Mouse (Mus musculus) E14TG2a.4 (cell line): ENCODE data around the gene Fam186a.

Source experiments
- CTCF ChIP-seq: conservative IDR thresholded peaks from 2 replicates; pipeline ENCODE4 v1.5.1; 2014; ENCODE audit warnings: low read length
- NANOG ChIP-seq: IDR thresholded peaks from 2 replicates; pipeline ENCODE4 v1.6.1; 2014; ENCODE audit warnings: borderline replicate concordance, low read length, mixed read lengths

GRCm38 (mm10) chr15:99993100-99993499 lies 26.2 kb upstream of the Fam186a start:
- TF ChIP-seq CTCF, result no peak
- TF ChIP-seq NANOG, result no peak
